Mouse (Mus musculus): ENCODE data around the gene Ramp3. TPM values are rescaled to one million over a fixed set of nuclear protein-coding genes. Genes with fewer than 3 reads are reported as not detected.

The Ramp3 gene
- 14.8 and 18.4 TPM in 2 replicates for polyA plus RNA-seq (2015; fragmentation: Nextera tagmentation; extraction: Ambion mirVana)

DNA sequence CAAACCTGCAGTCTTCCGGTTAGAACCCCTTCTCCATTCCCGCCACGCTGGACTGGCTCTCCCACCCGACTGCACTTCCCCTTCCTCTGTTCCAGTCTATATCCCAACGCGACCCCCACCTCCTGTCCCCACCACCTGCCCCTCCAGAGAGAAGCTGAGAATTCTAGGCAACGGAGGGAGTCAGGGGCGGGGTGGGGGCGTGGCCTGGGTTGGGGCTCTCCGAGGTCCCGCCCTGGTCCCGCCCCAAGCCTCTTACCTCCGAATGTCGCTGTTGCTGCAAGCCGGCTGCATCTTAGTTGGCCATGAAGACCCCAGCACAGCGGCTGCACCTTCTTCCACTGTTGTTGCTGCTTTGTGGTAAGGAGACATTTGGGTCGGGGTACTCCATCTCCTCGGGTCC, at the start of gene Ramp3:
TSS of gene Ramp3 (plus strand) at position 251 of the 400 bp plus-strand sequence.
- peak; percentile 75 for DNase-seq (ENCODE audit: low spot score)

DNA sequence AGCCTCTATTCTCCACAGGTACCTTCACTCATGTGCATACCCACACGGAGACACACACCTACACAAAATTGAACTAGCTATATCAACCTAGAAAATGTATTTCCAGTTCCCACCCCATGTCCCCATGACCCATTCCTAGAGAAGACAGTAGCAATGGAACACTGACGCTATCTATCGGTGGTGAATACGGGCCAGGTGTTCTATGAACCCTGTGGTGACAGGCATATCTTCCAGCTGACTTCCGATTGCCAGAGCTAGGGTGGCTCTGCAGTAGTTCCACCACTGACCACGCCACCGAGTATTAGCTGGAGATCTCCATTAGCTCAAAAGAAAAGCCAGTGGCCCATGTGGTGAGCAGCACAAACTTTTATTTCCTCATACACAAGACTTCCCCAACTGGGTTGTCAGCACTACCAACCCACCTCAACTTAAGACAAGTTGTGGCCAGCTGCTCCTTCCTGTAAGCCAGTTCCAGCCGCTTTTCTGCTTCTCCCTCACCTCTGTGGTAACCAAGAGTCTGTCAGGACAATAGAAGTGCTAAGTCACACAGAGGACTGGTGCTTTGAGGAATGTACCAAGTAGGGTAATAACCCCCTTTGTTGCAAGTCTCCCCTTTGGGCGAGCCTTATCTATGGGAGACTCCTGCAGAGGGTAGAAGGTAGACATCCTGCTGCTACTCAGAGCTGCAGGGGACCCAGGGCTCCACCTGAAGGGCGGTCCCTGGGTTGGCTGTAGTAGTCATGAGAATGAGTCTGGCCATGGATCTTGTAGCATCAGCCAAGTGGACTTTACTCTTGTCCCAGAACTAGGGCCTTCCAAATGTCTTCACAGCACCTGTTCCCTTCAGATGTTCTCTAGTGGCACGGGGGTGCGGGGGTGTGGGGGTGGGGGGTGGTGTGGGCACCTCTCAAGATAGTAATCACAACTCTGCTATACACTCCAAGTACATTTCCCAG, 42.8 kb upstream of the Ramp3 start:
- no peak for DNase-seq (ENCODE audit: low spot score)

DNA sequence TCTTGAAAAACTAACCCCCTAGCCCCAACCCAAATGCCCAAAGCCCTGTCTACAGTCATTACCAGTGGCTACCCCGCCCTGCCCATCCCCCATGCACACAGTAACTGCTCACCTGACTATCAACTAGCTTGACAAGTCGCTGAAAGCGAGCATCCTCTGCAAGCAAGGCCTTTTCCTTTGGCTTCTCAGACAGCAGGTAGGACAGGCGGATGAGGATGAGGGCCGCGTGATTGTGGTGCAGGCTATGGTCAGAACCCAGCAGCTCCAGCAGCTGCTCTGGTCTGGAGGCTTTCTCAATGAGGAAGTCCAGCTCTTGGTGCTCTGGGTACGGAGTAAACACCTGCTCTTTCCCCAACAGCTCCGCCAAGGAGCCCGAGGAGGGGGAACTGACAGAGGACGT, 34.6 kb upstream of the Ramp3 start:
- DNase-seq (ENCODE audit: low spot score) = no peak

DNA sequence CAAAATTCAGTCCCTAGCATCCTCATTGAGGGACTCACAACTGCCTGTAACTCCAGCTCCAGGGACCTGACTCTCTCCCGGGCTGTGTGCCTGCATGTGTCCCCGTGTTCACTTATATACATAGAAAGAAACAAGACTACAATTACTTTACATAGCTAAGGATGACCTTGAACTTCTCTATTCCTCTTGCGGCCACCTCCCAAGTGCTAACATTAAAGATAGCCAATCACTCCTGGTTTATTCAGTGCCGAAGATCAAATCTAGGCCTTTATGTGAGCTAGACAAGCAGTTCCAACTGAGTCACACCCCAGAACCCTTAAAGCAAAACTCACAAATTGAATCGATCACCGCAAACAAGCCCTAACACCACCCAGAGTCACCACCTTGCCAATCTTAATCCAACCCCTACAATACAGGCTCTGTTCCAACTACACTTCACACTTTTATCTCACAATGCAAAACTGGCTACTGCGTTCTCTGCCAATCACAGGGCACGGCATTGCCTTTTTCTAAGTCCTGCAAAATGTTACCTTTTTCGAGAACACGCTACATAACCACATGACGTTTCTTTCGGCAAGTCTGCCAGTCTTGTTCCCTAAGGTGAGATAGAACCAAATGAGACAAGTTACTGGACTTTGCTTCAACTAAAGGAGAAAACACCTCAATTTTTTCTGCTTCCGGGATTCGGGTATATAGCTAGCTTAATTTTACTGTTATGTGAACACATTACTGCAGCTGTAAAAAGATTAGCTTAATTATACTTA, 33.5 kb upstream of the Ramp3 start:
- no peak for DNase-seq (ENCODE audit: low spot score)

DNA sequence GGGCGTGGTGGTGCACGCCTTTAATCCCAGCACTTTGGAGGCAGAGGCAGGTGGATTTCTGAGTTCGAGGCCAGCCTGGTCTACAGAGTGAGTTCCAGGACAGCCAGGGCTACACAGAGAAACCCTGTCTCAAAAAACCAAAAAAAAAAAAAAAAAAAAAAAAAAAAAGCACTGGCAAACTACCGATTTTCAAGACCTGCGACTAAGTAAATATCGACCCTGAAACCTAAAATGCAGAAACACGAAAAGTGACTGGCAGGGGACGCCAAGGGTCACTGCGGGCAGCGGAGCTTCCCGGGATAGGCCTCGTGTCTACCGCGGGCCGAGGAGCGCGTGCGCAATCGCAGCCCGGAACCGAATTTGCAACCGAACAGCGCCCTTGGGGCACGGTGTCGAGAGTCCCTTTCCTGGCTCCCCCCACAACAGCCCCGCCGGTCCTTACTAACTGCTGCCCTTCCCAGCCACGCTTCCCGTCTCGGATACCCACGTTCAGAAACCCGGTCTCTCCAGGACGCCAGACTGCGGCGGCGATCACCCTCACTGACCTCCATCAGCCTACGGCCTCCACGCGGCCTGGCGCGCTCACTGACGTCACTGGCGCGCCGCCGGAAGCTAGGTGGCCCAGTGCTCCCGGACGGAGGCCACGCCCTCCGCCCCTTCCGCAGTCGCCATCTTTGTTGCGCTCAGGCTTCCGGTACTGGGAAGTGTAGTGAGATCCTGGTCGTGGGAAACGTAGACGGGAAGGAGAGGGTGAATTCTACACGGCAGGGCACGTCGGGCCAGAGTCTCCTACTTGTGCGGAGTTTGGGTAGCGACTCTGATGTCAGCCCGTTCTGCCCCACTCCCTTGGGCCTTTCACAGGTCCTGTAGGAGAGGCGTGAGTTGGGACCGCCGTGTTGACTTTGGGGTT, 32.6 kb upstream of the Ramp3 start, which contains the start of gene Tbrg4:
TSS of gene Tbrg4 (minus strand) at position 590 of the 910 bp plus-strand sequence.
- peak; percentile 95 for DNase-seq (ENCODE audit: low spot score)

DNA sequence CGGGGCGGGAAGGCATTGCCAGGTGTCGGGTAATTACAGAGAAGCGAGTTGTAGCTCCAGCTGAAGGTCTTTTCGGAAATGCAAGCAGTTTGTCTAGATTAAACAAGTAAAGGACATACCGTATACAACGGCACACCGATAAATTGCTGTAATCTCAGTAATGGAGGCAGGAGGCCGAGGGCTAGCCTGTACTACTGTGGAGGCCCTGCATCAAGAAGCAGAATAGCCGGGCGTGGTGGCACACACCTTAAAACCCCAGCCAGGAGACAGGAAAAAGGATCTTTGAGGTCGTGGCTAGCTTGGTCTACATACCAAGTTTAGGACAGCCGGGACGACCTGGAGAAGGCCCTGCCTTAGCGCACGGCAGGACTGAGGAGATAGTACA, 31.9 kb upstream of the Ramp3 start:
- no peak for DNase-seq (ENCODE audit: low spot score)

DNA sequence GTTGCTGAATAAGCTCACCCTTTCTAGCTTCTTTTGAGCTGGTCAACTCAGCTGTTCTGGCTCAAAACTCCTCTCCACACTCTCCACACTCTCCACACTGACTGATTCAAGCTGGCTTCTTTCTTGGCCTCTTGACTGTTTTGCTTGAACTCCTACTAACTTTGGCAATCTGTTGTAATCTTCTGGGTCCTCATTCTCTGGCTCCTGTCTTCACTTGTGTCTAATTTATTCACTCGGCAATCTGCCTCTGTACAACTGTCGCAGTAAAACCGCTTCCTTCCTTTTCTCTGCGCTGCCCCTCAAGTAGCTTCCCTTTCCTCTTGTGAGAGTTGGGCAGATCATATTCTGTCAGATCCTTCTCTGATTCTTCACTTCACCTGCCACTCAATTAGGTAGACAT, 30.6 kb upstream of the Ramp3 start:
- DNase-seq (ENCODE audit: low spot score) = peak; percentile 73

DNA sequence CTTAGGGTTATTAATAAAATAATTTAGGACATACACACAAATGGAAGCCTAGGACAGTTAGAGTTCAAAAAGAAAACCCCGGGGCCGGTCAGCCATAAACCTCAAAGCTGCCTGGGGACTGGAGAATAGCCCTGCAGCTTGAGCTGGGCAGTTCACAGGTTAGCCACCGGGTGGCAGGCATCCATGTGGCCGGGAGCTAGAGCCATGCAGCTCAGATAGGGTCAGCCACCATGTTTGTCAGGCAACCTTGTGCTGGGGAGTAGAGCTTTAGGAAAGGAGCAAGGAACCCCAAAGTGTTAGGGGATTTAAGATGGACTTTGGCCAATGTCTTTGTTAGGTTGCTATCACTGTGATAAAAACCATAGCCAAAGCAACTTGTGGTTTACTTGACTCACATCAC, 29.8 kb upstream of the Ramp3 start:
- peak; percentile 43 for DNase-seq (ENCODE audit: low spot score)

DNA sequence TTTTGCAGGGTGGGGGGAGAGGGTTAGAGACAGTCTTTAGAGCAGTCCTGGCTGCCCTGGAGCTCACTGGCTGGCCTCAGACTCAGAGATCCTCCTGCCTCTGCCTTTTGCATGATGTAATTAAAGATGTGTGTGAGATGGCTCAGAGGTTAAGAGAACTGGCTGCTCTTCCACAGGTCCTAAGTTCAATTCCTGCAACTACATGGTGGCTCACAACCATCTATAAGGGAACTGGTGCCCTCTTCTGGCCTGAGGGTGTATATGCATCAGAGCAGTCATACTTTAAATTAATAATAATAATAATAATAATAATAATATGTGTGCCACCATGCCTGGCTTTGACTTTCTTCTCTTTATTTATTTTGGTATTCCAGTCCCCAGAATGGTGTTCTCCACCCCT, 28.7 kb upstream of the Ramp3 start:
- DNase-seq (ENCODE audit: low spot score) = peak; percentile 36

DNA sequence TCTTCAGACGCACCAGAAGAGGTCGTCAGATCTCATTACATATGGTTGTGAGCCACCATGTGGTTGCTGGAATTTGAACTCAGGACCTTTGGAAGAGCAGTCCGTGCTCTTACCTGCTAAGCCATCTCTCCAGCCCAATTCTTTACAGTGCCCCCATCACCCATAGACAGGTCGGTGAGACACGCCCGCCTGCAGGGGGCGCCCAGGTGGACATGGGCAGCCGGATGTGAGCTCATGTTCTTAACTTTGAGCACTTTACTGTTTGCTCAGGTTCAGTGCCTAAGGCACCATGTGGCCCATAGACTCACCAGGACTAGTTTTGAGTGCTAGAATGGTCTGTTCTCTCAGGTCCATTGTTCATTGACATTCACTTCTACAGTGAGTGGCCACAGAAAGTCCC, 22.2 kb upstream of the Ramp3 start:
- peak; percentile 29 for DNase-seq (ENCODE audit: low spot score)

DNA sequence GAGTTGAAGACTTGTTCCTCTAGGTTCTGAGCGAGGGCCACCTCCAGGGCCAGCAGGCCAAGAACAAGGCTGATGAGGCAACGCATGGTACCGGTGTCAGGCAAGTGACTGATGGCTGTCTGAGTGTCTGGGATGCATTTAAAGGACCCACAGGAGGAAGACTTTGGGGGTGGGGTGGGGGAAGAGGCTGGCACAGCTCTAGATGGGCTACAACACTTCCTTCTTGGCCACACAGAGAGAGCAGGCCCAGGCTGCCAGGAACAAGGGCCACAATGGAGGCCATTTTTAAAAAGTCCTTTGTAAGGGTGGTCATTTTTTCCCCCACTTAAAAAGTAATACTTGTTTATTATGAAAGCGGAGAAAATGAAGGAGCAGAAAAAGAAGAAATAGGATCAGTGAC, 19.8 kb upstream of the Ramp3 start, which contains the start of gene Wap:
TSS of gene Wap (minus strand) at position 101 of the 400 bp plus-strand sequence.
- no peak for DNase-seq (ENCODE audit: low spot score)

DNA sequence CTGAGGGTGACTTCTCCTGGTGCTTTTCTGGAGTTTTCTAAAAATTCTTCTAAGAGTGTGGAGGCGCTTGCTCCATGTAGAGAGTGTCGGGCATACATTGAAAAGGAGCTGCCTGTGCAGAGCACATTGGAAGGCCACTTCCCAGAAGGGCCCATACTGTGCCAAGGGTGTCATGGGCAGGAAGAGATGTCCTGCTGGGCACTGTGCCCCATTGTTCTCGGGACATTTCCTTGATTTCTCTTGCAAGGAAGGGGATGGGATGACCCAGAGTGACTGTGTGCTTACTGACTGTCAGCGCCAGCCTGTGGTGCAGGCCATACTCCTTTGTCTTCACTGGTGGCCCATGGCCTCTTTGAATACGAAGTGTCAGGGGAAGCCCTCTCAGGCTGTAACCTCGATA, 19.2 kb upstream of the Ramp3 start:
- no peak for DNase-seq (ENCODE audit: low spot score)

DNA sequence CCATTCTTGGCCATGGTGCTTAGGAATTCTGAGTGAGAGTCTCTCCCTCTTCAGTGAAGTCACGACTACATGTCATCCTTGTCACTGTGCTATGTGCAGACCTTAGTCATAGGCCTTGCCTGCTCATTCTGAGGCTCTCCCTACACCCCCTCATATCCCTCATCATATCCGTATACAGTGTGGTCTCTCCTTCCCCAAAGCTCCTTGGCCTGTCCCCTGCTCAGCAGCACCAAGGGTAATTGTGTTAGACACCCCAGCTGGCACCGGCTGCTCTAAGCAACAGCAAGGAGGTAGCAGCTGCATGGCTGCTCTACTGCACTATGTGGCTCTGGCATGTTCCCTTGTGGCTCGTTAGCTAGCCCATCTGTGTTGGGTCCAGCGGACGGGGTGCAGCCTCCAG, 13.8 kb upstream of the Ramp3 start:
- DNase-seq (ENCODE audit: low spot score) = no peak

DNA sequence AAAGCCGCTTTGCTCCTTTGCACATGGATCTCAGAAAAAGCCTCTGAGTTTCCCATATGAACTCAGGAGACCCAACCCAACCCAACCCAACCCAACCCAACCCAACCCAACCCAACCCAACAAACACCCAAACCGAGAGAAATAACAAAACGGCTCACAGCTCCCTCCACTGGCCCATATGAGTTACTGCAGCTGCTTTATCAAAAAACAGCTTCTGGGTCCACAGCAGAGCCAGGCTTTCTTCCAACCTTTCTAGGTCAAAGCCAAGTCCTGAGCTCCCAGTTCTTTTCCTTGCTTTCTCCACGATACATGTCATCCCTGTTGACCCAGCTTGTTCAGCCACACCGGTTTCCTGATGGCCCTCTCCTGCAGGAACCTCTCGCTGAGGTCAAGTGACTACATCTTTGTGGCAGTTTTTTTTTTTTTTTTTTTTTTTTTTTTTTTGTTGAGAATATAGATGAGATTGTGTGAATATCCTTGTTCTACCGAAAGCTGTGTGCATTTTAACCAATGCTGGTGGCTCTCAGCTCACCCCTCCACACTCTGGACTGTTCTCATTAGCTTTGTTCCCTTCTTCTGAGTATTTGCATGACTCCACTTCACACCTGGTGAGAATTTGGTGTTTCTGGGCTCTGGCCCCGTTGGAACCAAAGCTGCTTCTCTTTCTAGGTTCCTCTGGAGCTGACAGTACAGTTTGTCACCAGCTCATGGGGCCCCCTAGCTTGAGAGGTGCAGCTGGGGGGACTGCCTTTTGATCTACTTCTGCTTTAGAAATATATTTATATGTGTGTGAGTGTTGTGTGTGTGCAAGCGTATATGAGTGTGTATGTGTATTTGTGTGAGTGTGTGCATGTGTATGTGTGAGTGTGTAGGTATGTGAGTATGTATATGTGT, 10.2 kb upstream of the Ramp3 start:
- DNase-seq (ENCODE audit: low spot score) = peak; percentile 58

DNA sequence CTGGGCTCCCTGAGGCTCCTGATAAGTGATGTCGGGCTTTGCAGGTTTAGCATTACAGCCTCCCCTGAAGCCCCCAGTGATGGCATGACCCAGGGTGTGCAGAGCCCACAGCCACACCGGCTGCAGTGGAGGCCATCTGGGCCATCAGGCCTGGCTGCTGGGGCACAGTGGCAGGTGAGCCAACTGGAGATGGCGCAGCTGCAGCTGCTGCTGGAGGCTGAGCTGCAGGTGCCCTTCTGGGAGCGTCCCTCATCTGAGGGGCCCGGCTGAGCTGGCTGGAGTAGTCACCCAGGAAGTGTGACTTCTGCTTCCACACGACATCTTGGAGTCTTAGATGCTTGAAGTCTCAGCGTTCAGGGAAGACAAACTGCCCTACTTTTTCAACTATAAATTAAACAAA, 7.8 kb upstream of the Ramp3 start:
- DNase-seq (ENCODE audit: low spot score) = peak; percentile 79

DNA sequence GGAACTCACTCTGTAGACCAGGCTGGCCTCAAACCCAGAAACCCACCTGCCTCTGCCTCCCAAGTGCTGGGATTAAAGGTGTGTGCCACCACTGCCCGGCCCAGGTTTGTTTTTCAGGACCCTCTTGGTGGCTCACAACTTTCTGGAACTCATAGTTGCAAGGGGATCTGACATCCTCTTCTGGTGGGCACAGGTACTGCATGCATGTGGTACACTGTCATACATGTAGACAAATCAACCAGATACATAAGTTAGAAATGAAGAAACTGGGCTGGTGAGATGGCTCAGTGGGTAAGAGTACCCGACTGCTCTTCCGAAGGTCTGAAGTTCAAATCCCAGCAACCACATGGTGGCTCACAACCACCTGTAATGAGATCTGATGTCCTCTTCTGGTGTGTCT, 5.3 kb upstream of the Ramp3 start:
- DNase-seq (ENCODE audit: low spot score) = peak; percentile 54

DNA sequence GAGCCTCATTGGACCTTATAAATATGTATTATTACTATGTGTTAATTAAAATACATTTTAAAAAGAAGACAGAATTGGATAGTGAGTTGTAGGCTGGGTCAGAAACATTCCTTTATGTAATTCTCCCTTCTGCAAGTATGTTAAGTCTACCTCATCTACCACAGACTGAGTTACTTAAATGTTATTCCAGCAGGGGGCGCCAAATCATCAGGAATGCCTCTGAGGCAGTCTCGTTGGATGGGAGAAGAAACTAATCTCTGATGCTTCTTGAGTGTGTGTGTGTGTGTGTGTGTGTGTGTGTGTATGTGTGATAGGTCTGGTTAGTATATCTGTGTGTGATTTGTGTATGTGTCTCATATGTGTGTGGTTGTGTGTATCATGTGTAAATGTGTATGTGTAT, 3.4 kb upstream of the Ramp3 start:
- DNase-seq (ENCODE audit: low spot score) = peak; percentile 89

DNA sequence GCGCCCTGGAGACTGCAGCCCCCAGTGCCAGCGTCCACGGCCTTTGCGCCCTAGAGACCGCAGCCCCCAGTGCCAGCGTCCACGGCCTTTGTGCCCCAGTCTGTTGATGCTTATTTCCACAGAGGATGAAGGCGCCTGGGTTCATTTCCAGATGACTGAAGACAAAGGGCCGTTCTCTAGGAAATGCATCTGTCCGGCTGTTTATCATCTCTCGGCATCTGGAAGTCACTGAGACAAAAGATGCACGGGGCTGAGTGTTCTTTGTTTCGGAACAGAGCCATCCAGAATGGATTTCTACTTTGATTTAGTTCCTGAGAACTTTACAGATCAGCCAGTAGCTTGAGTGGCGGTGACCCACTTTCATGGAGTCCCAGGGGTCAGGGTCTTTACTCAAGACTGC, 2.9 kb downstream of the Ramp3 start:
- DNase-seq (ENCODE audit: low spot score) = no peak

DNA sequence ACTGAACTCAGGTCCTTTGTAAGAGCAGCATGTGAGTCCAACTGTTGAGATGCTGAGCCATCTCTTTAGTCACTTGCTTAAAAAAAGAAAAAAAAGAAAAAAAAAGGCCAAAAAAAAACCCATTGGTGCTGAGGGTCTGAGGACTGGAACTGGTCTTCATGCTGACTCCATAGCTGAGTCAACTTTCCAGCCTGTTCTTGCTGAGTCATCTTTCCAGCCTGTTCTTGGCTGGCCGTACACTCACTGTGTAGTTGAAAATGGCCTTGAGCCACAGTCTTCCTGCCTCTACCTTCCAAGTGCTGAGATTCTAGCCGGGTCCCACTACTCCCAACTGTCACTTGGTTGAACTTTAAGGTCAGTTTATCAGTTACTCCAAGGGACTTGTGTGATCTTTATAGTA, 8.3 kb downstream of the Ramp3 start:
- no peak for DNase-seq (ENCODE audit: low spot score)

DNA sequence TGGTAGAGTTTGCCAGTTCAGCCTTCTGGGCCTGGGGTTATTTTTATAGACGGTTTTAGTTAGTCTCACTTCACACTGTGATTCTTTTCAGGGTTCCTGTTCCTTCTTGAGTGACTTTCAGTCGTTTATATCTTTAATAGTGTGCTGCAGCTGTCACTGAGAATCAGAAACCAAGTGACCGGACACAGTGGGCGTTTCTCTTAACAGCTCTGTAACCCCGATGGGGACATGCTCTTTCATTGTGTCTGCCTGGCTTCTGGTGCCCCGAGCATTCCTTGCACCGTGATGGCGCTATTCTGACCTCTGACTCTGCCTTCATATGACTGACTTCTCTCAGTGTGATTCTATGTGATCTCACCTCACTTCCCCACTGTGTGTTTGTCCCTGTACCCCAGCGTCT, 10.7 kb downstream of the Ramp3 start:
- DNase-seq (ENCODE audit: low spot score) = no peak

Data from thymus, postnatal 0 days (tissue).